ENCODE assay signal across 9 mouse cellular contexts in the genomic region with DNA sequence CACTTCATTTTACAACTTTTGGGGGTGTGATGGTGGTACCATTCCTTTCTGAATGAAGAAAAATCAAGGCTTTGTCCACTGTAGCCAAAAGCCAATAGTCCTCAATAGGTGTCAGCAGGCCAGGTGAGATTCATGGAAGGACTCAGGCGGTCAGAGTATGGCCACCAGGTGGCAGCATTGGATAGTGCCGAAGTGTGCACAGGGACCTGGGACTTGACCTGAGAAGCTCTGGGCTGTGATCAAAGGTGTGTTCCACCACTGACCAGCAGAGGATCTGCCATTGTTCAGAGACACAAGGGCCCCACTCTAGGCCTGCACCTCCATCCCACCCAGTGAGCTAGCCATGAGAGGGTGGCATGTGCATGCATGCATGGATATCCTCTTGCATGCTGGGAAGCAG. TPM values are rescaled to one million over a fixed set of nuclear protein-coding genes. Genes with fewer than 3 reads are reported as not detected.
A peak's percentile ranks its signal among the peaks of the same experiment; 100 is the strongest.
DNase-seq lines count a peak whose midpoint lies in the region; ATAC-seq and TF ChIP-seq lines count a peak whose summit lies in the region.
"Had no signal": no experiment of that assay in that cellular context is flagged by ENCODE, and none has a peak within 500 bp of the region (broad histone marks: within the 10 kb centered on the region; RNA-seq: fewer than 3 reads in every experiment).

No protein-coding gene starts in this region.

- H3K27me3 ChIP-seq in kidney, adult 2 months (replicated peaks; ENCODE audit: control insufficient read depth, insufficient read depth, low read length) = no peaks in the 10 kb centered on the region
- no peaks in the 10 kb centered on the region for H3K27me3 ChIP-seq in limb, embryonic 10.5 days (ENCODE audit: low read depth, poor library complexity, severe bottlenecking)
- H3K27me3 ChIP-seq: midbrain, embryonic 12.5 days had no signal

- H3K36me3 ChIP-seq in kidney, adult 2 months (ENCODE audit: control insufficient read depth, insufficient read depth, low read length) = no peaks in the 10 kb centered on the region
- no peaks in the 10 kb centered on the region for H3K36me3 ChIP-seq in limb, embryonic 10.5 days
- H3K36me3 ChIP-seq: midbrain, embryonic 12.5 days had no signal

- ATAC-seq in frontal cortex, adult (ENCODE audit: low TSS enrichment) = no peak
- ATAC-seq in erythroblast, adult 5-6 weeks (replicated peaks; ENCODE audit: low FRiP score, poor library complexity, severe bottlenecking) = peak; percentile 76

- TF ChIP-seq POLR2A in bone marrow, adult 2 months (IDR thresholded peaks at IDR 0.05; ENCODE audit: borderline replicate concordance, control insufficient read depth, low read depth, low read length) = no peak
- TF ChIP-seq POLR2A in kidney, adult 2 months (IDR thresholded peaks at IDR 0.05; ENCODE audit: low read depth, low read length) = no peak

- no peak overlapping the region for H3K4me3 ChIP-seq in bone marrow, adult 2 months (replicated peaks; ENCODE audit: control insufficient read depth, low read depth, low read length)
- no peak overlapping the region for H3K4me3 ChIP-seq in kidney, adult 2 months (ENCODE audit: insufficient read depth, low read depth, low read length)
- no peak overlapping the region for H3K4me3 ChIP-seq in limb, embryonic 10.5 days
- H3K4me3 ChIP-seq: midbrain, embryonic 12.5 days had no signal

- no peak overlapping the region for H3K27ac ChIP-seq in bone marrow, adult 2 months (ENCODE audit: control insufficient read depth, insufficient read depth, low read depth, low read length, poor library complexity)
- H3K27ac ChIP-seq in kidney, adult 2 months (ENCODE audit: insufficient read depth, low read depth, low read length) = no peak overlapping the region
- H3K27ac ChIP-seq in limb, embryonic 10.5 days = no peak overlapping the region
- H3K27ac ChIP-seq: midbrain, embryonic 12.5 days had no signal

- TF ChIP-seq CTCF in bone marrow, adult 2 months (IDR thresholded peaks at IDR 0.05; ENCODE audit: control insufficient read depth, insufficient read depth, low read length) = peak; percentile 77
- peak; percentile 87 for TF ChIP-seq CTCF in kidney, adult 2 months (conservative IDR thresholded peaks at IDR 0.05; ENCODE audit: insufficient read depth, insufficient read length, low read depth, low read length)

- H3K9me3 ChIP-seq in limb, embryonic 10.5 days (replicated peaks) = no peaks in the 10 kb centered on the region
- H3K9me3 ChIP-seq: midbrain, embryonic 12.5 days had no signal

- H3K4me1 ChIP-seq in bone marrow, adult 2 months (ENCODE audit: control insufficient read depth, insufficient read depth, low read length) = no peaks in the 10 kb centered on the region
- no peaks in the 10 kb centered on the region for H3K4me1 ChIP-seq in kidney, adult 2 months (ENCODE audit: control insufficient read depth, insufficient read depth, low read length)
- no peaks in the 10 kb centered on the region for H3K4me1 ChIP-seq in limb, embryonic 10.5 days
- H3K4me1 ChIP-seq: midbrain, embryonic 12.5 days had no signal

- 8% methylated on average over 2 of the region's 2 CpGs for WGBS in bone marrow, adult 2 months
- 9% methylated on average over 2 of the region's 2 CpGs for WGBS in kidney, adult 2 months
- WGBS in limb, embryonic 10.5 days = 4% methylated on average over 2 of the region's 2 CpGs

- peak; percentile 2 to 71 for DNase-seq in frontal cortex, adult 2 months (ENCODE audit: extremely low spot score in 1 of 2, low spot score in 1 of 2)
- DNase-seq in kidney, adult 2 months = peak; percentile 82
- DNase-seq in limb, embryonic 10.5 days (ENCODE audit: low spot score) = peak; percentile 80
- DNase-seq in ovary, adult 18-20 months (ENCODE audit: low spot score) = peak; percentile 21
- DNase-seq in testis, postnatal 10 days (ENCODE audit: low spot score) = peak; percentile 85

RNA-seq across cellular contexts. Expression of a gene that starts 2.7 kb away (rescaled TPM):
- polyA plus RNA-seq in frontal cortex, adult 2 months (2012; rRNA removed) = 0.04 TPM in 1 of 2 replicates, not detected in the other
- polyA plus RNA-seq in bone marrow, adult 2 months (2011; ENCODE audit: insufficient read depth, insufficient read length, low replicate concordance, missing spikeins) = not detected in 2 replicates
- total RNA-seq in erythroblast, adult 5-6 weeks (2015; ENCODE audit: low replicate concordance) = not detected in 2 replicates
- not detected in 2 replicates for total RNA-seq in erythroblast, adult 5-6 weeks (2017; ENCODE audit: low replicate concordance)
- not detected in 2 replicates for polyA plus RNA-seq in kidney, adult 2 months (2012; rRNA removed)
- polyA plus RNA-seq in limb, embryonic 10.5 days (2016; fragmentation: Nextera tagmentation; extraction: Ambion mirVana) = not detected in 2 replicates
- polyA plus RNA-seq: midbrain, embryonic 12.5 days had no signal

RNA-seq across cellular contexts. Expression of a gene that starts 43.7 kb away (rescaled TPM):
- polyA plus RNA-seq in frontal cortex, adult 2 months (2012; rRNA removed) = 0.13 and 0.26 TPM in 2 replicates
- polyA plus RNA-seq in bone marrow, adult 2 months (2011; ENCODE audit: insufficient read depth, insufficient read length, low replicate concordance, missing spikeins) = not detected in 2 replicates
- not detected in 2 replicates for total RNA-seq in erythroblast, adult 5-6 weeks (2015; ENCODE audit: low replicate concordance)
- not detected in 2 replicates for total RNA-seq in erythroblast, adult 5-6 weeks (2017; ENCODE audit: low replicate concordance)
- 0.08 and 0.16 TPM in 2 replicates for polyA plus RNA-seq in kidney, adult 2 months (2012; rRNA removed)
- 0.16 and 0.20 TPM in 2 replicates for polyA plus RNA-seq in limb, embryonic 10.5 days (2016; fragmentation: Nextera tagmentation; extraction: Ambion mirVana)

Comparison
In these comparisons a context has a peak if more than half of its experiments do, and no peak if none do; other contexts are left out.
1. DNase-seq: peak in every context shown above with its lines; median percentile 85 in testis, postnatal 10 days; 82 in kidney, adult 2 months; 80 in limb, embryonic 10.5 days; 36 in frontal cortex, adult 2 months; 21 in ovary, adult 18-20 months.